Mouse (Mus musculus): Measurements from ENCODE around the gene Ext2.
A peak's percentile ranks its signal among the peaks of the same experiment; 100 is the strongest.

Gene Ext2

DNA sequence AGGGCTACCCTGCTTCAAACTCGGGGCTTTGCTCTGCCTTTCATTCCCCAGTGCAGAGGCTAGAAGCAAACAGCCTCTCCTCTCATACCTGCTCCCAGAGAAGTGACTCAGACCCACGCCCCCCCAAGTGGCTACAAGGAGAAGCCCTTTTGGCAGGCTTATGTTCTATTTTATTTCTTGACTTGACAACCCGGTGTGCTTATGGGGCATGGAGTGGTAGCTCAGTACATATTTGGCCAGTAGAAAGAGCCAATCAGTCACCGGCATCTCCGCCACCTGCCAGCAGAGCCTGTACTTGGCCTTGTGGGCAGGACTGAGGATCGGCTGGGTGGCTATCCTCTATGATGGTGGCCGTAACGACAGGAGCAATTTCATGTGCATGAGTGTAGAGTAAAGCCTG is 85.2 kb downstream of the Ext2 start:
- DNase-seq (ENCODE audit: low read depth, low spot score), result no peak

DNA sequence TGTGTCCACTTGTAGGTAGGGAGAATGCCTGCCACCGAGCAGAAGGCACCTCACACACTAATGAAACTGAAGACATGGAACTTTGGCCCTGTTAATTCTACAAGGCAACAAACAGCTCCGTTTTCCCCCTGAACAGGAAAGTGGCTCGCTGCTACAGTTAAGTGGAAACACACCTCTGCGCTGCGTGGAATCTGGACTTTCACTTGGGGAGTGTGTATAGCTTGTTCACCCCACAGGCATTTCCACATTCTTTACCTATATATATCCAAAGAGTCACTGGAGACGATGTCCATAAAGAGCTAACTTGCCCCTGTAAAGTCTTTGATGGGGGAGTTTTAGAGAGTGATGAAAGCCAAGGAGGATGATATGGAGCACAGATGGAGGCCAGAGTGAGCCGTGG is 89.7 kb downstream of the Ext2 start:
- no peak for DNase-seq (ENCODE audit: low read depth, low spot score)

DNA sequence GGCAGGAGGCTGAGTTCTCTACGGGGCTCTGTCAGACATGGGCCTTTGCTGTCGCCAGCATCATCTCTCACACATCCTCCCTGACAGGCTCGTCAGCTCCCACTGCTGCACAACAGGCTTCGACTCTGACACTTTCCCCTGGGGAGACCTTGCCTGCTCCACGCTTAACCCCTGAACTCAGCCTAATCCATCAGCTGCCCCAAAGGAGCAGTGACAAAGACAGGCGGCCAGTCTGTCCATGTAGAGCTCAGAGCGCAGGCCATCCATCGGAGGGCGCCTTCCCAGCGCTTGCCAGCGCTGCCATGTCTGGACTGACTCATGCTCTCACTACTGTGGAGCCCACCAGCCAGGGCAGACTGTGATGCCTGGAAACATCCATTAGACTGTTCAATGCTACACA is 92.8 kb downstream of the Ext2 start:
- no peak for DNase-seq (ENCODE audit: low read depth, low spot score)

DNA sequence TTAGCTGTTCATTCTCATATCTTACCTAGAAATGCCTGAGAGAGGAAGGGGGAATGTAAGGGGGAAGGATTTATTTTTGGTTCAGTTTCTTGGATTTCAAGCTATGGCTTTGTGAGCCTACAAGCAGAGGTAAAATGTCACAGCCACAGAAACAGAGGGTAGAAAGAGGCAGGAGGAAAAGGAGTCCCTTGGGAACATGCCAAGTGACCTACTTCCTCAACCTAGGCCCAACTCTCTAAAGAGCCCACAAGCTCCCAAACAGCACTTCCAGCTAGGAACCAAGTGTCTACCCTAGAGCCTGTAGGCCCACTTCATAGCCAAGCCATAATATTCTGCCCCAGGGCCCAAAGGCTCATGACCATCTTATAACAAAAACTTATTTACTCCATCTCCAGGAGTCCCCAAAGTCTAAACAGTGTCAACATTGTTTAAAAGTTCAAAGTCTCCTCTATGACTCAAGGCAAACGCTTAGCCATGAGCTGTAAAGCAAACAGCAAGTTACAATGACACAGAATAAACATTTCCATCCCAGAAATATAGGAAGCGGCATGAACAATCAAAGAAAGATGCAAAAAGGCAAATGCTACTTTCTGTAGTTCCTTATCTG is 99.1 kb downstream of the Ext2 start:
- DNase-seq (ENCODE audit: low read depth, low spot score), result no peak

DNA sequence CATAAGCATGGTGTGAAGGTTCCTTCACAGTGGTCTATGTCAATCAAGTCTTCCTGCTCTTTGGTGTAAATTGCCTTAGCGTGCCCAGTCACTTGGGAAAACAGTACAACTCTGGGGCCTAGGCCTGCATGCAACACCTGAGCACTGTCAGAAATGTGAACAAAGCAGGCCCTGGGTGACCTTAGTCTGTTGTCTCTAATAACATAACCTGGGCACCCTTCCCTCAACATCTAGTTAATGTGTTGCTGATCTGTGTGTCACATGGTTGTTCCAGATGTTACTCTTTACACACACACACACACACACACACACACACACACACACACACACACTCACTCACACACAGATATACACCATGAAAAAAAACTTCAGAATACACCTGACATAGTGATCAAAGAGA is 101.4 kb downstream of the Ext2 start:
- no peak for DNase-seq (ENCODE audit: low read depth, low spot score)

DNA sequence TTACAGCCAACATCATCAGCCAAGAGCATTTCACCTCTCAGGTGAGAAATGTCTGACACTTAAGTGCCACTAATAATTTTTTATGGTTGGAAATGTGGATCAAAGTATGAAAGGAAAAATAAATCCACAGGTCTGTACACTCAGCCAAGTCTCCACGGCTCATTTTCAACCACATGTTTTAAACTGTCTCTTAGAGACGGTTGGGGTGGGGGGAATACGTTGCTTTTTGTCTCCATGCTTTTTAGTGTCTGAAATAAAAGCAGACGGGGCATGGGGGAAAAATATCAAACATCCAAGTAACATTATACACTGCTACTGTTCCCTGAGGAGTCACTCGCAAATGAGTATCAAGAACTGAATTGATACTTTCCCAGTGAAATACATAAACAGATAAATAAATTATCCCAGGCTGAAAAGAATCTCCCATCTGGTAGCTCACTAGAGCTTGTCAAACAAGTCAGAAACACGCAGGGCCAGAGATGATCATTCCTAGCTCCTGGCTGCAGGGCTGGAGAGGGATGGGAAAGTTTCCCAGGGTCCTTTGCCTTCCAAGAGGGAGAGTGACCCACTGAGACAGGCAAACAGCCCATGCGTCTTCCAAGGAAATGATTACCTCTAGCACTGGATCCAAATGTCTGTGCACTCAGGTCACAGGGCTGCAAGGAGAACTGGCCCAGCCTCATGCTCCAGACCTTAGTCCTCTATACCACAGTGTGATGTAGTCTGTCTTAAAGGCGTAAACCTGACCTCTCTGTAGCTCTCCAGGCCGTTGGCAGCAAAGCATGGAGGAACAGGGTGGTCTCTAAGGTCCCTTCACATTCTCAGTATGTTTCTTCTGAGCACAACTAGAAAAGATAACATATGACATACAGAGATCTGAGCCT is 102.3 kb downstream of the Ext2 start:
- no peak for DNase-seq (ENCODE audit: low read depth, low spot score)

DNA sequence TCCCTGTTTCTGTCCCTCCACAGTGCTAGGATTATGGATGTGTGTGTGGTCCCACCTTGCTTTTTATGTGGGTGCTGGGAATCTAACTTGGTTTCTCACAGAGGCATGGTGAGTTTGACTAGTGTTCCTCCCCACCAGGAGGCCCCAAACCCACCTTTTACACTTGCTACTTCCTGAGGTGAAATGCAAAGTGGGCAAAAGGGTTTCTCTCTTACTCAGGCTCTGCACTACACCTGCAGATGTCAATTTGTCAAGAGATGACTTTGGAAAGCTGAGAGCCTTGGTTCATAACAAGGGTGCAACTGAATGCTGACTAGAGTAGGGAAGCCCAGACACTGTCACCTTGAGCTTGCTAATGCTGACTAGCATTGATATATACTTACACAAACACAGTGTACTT is 109.1 kb downstream of the Ext2 start:
- DNase-seq (ENCODE audit: low read depth, low spot score), result no peak

DNA sequence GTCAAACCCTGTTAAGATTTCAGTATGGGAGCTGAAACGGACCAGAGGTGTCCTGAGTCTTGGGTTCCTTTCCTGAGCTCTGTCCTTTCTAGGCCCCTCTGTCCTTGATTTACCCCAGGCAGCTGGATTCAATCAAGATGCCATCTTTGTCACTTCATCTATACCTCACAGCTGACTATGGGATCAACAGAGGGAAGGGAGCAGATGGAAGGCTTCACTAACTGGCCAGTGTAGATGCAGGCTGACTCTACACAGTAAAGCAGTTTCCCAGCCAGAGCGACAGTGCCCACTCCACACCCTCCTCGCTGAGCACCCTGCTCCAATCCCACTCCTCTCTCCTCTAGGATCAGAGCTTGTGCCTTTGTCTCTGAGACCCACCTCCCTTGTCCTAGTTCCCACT is 110.9 kb downstream of the Ext2 start:
- no peak for DNase-seq (ENCODE audit: low read depth, low spot score)

DNA sequence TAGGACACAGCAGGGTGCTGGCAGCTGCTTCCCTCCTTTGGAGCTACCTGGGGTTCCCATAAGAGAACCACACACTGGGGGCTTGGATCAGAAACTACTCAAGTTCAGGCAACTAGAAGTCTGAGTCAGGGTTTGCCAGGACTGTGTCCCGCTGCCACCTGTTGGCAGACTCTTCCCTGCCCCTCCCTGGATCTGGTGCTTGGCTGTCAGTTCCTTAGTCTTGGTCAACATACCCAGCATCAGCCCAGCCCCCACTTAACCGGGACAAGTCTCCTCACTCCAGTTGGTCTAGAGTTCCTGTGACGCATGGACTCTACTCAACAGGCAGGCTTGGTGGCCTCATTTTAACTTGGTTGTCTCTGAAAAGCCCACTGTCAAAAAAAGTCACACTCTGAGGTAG is 112.7 kb downstream of the Ext2 start:
- DNase-seq (ENCODE audit: low read depth, low spot score), result no peak

DNA sequence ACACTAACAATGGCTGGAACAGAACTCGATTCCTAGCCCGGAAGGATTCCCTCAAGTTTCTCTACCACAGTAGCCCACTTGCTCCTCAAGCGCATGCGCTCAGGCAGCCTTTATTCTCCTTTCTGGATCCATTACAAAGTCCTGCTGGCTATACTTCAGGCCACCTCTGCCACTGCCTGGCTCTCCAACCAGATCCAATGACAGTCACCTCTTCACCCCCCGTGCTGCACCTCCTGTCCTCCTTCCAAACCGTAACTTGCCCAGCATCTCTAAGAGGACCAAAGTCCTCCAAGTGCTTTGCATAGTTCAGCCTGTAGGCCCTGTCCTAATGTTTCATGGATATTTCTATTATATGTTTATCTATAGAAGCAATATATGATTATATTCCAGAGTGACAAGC is 113.1 kb downstream of the Ext2 start:
- no peak for DNase-seq (ENCODE audit: low read depth, low spot score)

DNA sequence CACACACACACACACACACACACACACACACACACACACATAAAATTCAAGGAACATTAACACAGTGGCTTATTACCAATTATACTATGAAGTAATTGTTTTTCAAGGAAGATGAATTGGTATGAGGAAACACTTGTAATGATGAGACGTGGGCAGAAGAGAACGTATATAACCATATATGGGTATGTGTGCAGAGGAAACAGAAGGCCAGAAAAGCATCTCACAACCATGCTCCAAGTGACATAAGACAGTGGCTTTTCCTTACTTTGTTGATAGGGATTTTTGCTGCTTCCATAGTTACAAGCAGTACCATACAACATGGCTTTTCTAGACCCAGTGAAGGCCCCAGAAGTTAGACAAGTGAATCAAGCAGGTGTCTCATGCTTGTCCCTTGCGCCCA is 115.5 kb downstream of the Ext2 start:
- no peak for DNase-seq (ENCODE audit: low read depth, low spot score)

DNA sequence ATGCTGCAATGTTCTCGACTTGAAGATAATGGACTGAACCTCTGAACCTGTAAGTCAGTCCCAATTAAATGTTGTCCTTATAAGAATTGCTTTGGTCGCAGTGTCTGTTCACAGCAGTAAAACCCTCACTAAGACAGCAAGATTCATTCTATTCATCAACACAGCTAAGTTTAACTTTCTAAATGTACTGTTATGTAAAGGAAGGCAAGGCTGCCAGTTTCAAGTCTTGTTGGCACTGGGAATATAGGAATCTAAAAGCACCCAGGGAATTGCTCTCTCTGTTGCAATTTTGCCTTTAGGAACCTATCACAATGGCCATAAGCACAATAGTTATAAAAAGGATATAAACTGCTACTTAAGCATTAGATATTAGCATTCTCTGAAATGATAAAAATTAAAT is 116.0 kb downstream of the Ext2 start:
- no peak for DNase-seq (ENCODE audit: low read depth, low spot score)

DNA sequence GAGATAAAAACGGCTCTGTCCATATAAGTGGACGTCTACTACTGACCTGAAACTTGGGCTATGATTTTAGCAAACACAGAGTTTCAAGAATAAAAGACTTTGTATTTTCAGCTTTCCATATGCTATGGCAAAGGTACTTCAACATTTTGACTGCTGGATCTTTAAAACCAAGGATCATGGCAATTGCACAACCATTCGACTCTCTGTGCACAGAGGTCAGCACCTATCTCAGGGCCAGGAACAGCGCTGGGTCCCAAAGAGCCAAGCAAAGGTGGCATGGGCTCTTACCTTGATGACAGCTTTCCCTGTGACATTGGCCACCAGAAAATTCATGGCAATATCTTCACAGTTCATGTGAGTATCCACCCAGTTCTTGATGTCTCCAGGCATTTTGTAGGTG is 118.2 kb downstream of the Ext2 start:
- DNase-seq (ENCODE audit: low read depth, low spot score), result no peak

DNA sequence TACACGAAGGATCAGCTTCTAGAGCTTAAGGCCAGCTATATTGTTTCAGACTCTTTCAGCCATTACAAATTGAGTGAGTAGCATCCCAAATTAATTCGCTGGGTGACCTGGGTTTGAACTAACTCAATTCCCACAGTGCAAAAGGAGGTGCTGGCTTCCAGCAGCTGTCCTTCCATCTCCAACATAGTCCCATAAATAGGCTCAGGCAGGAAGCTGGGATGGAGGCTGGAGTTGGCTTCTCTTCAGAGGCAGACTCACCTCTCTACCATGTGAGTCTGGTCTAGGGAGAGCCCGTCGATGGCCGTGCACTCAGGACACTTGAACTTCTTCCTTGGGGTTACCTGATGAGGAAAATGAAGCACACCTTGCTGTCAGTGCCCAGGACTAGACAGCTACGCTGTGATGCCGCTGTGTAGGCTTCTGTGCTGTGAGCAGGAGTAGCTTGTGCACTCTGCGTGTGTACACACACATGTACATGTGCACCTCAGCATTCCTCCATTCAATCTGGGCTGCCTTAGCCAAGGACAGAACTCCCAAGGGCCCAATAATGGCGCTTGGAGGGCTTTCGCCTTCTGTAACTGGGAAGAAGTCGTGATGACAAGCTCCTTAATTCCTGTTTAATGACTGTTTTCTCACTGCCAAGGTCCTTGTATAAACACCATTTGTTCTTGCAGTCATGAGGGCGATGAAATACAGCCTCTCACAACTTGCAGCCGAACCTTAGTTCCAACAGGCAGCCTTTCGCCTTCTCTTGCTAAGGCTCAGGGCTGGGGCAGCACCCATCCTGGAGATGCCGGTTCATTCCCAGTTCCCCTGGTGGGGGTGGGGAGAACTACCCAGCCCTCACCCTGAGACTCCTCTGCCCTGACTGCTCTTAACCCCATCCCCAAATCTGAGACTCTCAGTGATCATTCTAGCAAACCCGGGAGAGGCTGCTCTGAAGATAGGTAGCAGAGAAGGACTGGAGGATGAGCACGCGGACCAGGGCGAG is 119.1 kb downstream of the Ext2 start:
- peak; percentile 24 for DNase-seq (ENCODE audit: low read depth, low spot score)

DNA sequence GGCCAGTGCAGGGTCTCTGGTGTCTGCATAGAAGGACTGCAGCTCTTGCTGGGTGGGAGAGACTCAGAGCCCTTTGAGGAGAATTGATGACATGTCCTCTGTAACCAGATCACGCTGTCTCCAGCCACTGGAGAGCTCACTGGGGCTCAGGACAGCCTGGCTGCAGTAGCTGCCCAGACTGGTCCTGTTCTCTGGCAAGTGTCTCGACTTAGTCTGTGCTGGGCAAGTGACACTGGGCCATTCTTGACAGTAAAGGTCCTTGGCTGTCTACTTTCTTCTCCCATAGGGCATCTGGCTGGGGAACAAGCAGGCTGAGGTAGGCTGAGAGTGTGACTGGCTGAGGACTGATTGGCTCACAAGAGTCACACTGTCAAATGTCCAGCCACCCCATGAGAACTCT is 123.0 kb downstream of the Ext2 start:
- DNase-seq (ENCODE audit: low read depth, low spot score), result no peak

DNA sequence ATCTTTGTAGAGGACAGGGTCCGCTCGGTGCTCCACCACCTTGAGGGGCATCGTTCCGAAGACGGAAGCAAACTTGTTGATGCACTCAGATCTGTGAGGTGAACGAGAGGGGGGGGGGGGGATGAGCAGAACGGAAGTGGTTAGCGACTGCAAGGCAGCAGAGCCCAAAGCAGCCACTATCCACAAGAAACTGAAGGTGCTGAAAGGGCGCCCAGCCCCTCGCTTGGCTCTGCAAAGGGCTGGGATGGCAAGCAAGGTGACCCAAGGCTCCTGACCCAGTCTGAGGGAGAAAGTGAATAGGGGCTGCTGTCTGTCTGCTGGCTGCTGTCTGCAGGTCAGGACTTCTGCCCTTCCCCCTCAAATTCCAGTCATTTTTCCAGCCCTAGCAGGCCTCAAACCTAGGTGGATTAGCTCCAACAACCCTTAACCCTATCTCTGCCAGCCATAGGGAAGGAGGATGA is 126.2 kb downstream of the Ext2 start:
- DNase-seq (ENCODE audit: low read depth, low spot score), result no peak

DNA sequence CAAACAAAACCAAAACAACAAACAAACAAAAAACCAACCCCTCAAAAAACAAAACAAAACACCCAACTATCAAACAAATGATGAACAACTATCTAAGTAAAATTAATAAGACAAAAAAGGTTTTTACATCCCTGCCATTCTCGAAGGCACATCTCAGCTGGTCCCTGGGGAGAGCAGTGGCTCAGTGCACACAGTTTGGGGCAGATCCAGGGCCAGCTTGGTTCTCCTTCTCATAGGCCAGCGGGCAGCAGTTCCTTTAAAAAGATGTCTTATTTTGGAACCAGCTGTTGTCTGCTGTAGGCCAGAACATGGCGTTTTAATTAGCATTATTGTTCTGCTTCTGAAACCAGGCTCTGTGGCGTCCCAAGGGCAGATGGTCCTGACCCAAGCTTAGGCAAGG is 129.3 kb downstream of the Ext2 start:
- DNase-seq (ENCODE audit: low read depth, low spot score), result no peak

DNA sequence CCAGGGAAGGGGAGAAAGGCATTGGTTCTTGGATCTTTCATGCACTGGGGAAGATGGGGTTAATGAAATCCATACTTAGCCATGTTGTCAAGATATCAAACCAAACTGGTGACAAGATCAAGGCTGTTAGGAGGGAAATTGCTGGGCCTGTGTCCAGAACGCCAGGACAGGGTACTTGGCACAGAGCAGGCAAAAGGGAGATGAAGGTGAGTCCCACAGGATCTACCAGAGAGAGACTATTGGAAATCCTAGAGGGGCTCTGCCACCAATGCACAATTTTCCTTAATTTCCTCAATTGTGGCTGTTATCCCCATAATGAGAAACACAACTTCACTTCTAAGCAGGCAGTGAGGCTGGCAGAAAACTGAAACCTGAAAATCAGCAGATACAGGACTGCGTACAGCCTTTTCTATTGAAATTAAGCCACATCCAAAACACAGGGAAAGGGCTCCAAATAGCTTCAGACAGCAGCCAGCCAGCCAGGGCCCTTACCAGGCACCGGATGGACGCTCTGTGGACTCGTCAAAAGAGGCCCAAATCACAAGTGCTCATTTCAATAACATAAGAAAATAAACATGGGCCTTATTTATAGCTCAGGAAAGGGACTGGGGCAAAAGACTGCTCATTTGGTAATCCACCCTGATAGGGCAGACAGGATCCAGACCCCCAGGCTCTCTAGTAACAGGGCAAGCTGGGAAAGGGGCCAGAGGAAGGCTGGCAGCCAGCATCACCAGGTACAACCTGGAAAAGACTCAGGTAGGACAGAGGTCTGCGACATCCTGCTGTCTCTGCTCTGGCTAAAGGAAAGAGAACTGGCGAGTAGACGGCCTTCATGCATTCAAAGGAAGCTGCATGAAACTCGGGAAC is 132.1 kb downstream of the Ext2 start:
- no peak for DNase-seq (ENCODE audit: low read depth, low spot score)

DNA sequence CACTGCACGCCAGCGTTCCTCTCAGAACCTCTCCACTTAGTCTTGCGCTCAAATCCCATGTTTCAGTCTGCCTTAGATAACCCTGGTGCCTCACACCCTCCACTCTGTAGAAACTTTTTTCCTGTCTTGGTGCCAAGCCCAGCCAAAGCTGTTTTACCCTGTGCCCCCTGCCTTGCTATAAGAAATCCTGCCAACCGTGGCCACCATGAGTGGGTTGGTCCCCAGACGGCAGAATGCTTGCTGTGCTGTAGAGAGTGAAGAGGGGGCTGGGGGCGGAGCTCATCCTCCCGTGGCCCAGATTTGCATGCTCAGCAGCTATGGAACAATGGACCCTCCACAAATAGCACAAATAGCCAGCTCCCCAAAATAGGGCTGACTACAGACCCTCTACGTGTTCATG is 138.7 kb downstream of the Ext2 start:
- DNase-seq (ENCODE audit: low read depth, low spot score), result no peak

DNA sequence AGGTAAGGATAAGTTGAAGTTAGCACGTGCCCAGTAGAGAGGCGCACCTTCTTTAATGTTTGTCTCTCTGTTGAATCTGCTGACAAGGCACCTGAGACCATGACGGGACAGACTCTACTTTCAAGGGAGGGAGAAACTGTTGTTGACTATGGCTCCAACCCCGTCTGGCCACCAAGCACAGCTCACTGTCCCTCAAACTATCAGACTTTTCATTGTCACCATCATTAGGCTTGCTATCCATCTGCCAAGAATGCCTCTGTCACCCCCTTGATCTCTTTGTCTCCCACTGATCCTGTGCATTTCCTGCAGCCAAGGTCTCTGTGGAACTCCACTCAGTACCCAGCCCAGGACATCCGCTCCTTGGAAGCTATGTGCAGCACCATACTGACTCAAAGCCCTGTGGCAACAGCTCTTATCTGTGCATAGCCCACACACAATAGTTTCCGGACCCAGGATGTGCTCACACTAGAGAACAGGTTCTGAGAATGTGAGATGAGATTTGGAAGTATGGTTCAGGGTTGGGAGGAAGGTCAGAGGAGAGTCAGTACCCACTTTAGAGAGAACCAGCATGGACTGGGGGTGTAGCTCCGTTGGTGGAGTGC is 139.7 kb downstream of the Ext2 start:
- DNase-seq (ENCODE audit: low read depth, low spot score), result no peak

DNA sequence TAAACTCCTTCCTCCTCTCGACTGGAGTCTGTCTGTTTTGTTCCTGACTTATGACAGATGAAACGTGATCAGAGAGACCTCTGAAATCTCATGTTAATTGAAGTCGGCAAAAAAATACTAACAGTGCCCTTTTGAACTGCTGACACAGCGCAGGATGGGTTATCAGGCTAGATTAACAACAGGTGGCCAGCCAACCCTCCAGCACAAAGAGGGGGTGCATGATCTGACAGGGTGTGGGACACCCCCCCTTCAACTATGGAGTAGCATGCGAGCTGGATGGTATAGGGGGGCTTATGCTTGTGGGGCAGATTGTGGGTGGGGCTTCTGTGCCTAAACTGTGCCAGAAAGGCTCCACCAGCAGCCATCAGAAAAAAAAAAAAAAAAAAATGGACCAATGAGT is 141.0 kb downstream of the Ext2 start:
- DNase-seq (ENCODE audit: low read depth, low spot score), result no peak

All from embryo, embryonic 11.5 days (tissue).